Mouse (Mus musculus): Measurements from ENCODE around the gene Card10. TPM values are rescaled to one million over a fixed set of nuclear protein-coding genes. Genes with fewer than 3 reads are reported as not detected.
A peak's percentile ranks its signal among the peaks of the same experiment; 100 is the strongest.

Card10 gene
- polyA plus RNA-seq, 1 experiment = 28.3 TPM

DNA sequence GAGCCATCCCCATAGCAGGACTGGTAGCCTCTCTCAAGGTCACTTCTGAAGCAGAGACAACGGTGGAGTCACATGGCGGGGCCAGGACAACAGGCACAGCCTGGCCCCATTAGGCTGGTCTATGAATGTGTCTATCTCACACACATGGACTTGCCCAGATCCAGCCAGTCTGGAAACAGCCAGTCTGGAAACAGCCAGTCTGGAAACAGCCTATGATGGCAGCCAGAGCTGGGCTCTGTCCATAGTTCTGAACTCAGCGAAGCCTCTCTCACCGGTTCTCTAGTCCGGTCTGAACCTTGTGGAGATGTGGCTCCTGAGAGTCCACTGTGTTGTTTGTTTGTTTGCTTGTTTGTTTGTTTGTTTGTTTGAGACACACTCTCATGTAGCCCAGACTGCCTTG is 53.0 kb downstream of the Card10 start:
- Histone ChIP-seq H3K27ac (ENCODE audit: insufficient read depth, low read depth, low read length) (no peak overlapping the region), H3K4me1 (ENCODE audit: control insufficient read depth, insufficient read depth, insufficient read length, low read length) (0 out of 2 replicates have a peak, but pooled peaks cover 2% of the 10 kb centered on the region), H3K4me3 (ENCODE audit: low read depth, low read length) (no peak overlapping the region), H3K36me3 (ENCODE audit: control insufficient read depth, insufficient read depth, low read length) (no peaks in the 10 kb centered on the region), H3K27me3 (ENCODE audit: control insufficient read depth, insufficient read depth, low read length) (no peaks in the 10 kb centered on the region)
- 35% methylated on average over 5 of the region's 5 CpGs for WGBS
- no peak for TF ChIP-seq POLR2A (IDR thresholded peaks at IDR 0.05; ENCODE audit: low read depth, low read length)
- no peak for TF ChIP-seq CTCF (IDR thresholded peaks at IDR 0.05; ENCODE audit: extremely low read depth, insufficient read length, insufficient replicate concordance, low read depth, low read length)

DNA sequence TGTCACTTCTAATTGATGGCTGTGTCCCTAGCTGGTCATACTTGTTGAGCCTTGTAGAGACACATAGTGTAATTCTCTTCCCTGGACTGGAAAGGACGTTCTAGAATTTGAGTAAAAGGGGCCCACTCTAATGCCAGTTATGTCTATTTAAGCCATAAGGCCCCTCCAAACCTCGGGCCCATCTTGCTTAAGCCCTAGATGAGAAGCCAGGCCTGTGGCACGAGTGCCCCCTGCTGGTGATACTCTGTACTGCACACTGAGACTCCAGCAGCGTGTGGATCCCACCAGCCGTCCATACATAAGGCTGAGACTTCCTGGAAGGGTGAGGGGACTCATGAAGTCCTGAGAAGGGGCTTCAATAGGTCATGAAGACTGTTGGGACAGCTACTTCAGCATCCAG is 58.6 kb downstream of the Card10 start:
- Histone ChIP-seq H3K4me3 (ENCODE audit: low read depth, low read length) (no peak overlapping the region), H3K36me3 (ENCODE audit: control insufficient read depth, insufficient read depth, low read length) (no peaks in the 10 kb centered on the region), H3K27me3 (ENCODE audit: control insufficient read depth, insufficient read depth, low read length) (no peaks in the 10 kb centered on the region), H3K27ac (ENCODE audit: insufficient read depth, low read depth, low read length) (no peak overlapping the region), H3K4me1 (ENCODE audit: control insufficient read depth, insufficient read depth, insufficient read length, low read length) (no peaks in the 10 kb centered on the region)
- TF ChIP-seq POLR2A (IDR thresholded peaks at IDR 0.05; ENCODE audit: low read depth, low read length) (no peak), CTCF (IDR thresholded peaks at IDR 0.05; ENCODE audit: extremely low read depth, insufficient read length, insufficient replicate concordance, low read depth, low read length) (peak; percentile 93; the same call in 1 of the 2 replicates)
- WGBS = 10% methylated on average over 5 of the region's 5 CpGs

DNA sequence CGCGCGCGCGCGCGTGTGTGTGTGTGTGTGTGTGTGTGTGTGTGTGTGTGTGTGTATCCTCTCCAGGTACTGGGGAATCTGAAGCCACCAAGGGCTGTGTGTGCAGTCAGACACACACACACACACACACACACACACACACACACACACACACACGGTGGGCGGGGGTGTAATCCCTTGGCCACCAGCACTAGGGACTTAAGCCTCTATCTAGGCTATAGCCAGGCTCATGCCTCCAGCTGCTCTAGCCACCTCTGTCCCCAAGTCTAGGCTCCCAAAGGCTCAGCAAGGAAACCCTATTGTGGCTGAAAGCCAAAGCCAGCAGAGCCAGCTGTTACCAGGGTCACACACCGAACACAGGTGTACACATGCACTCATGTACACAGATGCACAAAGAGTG is 60.0 kb downstream of the Card10 start:
- Histone ChIP-seq H3K27me3 (ENCODE audit: control insufficient read depth, insufficient read depth, low read length) (no peaks in the 10 kb centered on the region), H3K27ac (ENCODE audit: insufficient read depth, low read depth, low read length) (no peak overlapping the region), H3K4me3 (ENCODE audit: low read depth, low read length) (no peak overlapping the region), H3K36me3 (ENCODE audit: control insufficient read depth, insufficient read depth, low read length) (no peaks in the 10 kb centered on the region), H3K4me1 (ENCODE audit: control insufficient read depth, insufficient read depth, insufficient read length, low read length) (no peaks in the 10 kb centered on the region)
- TF ChIP-seq CTCF (IDR thresholded peaks at IDR 0.05; ENCODE audit: extremely low read depth, insufficient read length, insufficient replicate concordance, low read depth, low read length) = no peak
- no peak for TF ChIP-seq POLR2A (IDR thresholded peaks at IDR 0.05; ENCODE audit: low read depth, low read length)
- 58% methylated on average over 10 of the region's 10 CpGs for WGBS

DNA sequence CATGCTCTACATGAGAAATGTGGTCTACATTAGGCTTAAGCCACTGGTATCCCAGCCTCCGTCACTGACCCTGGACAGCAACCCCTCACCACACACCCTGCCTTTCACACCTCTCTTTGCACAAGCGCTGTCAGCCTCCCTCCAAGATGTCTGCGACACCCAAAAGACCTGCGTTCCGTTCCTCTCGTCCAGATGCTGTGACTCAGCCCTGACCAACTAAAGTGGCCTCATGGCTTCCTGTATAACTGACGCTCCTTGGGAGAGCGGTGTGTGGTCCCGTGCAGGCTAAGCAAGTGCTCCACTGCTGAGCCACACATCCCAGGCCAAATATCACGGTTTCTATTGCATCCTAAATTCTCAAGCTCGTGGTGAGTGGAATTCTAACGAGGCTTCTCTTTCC is 62.2 kb downstream of the Card10 start:
- Histone ChIP-seq H3K36me3 (ENCODE audit: control insufficient read depth, insufficient read depth, low read length) (no peaks in the 10 kb centered on the region), H3K27ac (ENCODE audit: insufficient read depth, low read depth, low read length) (no peak overlapping the region), H3K4me3 (ENCODE audit: low read depth, low read length) (no peak overlapping the region), H3K4me1 (ENCODE audit: control insufficient read depth, insufficient read depth, insufficient read length, low read length) (peaks cover 3% of the 10 kb centered on the region), H3K27me3 (ENCODE audit: control insufficient read depth, insufficient read depth, low read length) (no peaks in the 10 kb centered on the region)
- 50% methylated on average over 12 of the region's 12 CpGs for WGBS
- TF ChIP-seq CTCF (IDR thresholded peaks at IDR 0.05; ENCODE audit: extremely low read depth, insufficient read length, insufficient replicate concordance, low read depth, low read length) (no peak), POLR2A (IDR thresholded peaks at IDR 0.05; ENCODE audit: low read depth, low read length) (no peak)

DNA sequence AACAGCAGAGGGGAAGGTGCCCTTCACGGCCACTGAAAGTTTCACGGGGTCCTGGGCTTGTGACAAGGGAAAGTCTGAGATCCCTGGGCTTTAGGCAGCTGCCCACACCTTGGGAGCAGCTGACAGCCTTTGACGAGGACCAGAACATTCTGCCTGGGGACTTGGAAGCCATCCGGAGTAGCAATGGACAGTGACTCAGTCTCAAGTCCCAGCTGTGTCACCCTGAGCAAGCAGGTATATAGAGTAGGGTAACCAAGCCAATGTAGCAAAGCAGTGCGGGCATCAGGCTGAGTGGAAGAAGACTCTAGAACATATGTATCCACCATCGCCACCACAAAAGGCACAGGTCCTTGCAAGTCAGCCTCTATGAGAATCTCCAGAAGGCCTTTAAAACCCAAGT is 65.7 kb downstream of the Card10 start:
- no peak for TF ChIP-seq POLR2A (IDR thresholded peaks at IDR 0.05; ENCODE audit: low read depth, low read length)
- no peak for TF ChIP-seq CTCF (IDR thresholded peaks at IDR 0.05; ENCODE audit: extremely low read depth, insufficient read length, insufficient replicate concordance, low read depth, low read length)
- no peak overlapping the region for H3K27ac ChIP-seq (ENCODE audit: insufficient read depth, low read depth, low read length)
- H3K4me3 ChIP-seq (ENCODE audit: low read depth, low read length) = no peak overlapping the region
- no peaks in the 10 kb centered on the region for H3K27me3 ChIP-seq (ENCODE audit: control insufficient read depth, insufficient read depth, low read length)
- WGBS = 65% methylated on average over 6 of the region's 6 CpGs
- no peaks in the 10 kb centered on the region for H3K36me3 ChIP-seq (ENCODE audit: control insufficient read depth, insufficient read depth, low read length)
- peaks cover 3% of the 10 kb centered on the region for H3K4me1 ChIP-seq (ENCODE audit: control insufficient read depth, insufficient read depth, insufficient read length, low read length)

DNA sequence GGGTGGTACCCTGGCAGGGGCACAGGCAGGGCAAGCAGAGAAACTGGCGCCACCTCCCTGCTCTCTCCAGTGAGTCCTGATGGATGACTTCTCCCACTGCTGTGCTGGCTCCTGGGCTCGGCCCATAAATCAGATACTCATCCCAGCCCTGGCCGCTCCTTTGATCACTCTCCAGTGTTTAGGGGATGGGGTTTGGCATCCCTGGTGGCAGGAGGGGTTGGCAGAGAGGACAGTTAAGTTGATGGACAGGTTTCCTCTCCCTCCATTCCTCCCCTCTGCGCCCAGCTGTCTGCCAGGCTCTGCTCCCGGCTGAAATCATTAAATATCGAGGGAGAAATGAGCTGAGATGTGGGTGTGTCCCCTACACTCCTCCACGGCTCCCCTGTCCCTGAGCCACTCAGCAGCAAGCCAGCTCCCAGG is 66.2 kb downstream of the Card10 start:
- H3K4me3 ChIP-seq (ENCODE audit: low read depth, low read length) = no peak overlapping the region
- no peaks in the 10 kb centered on the region for H3K27me3 ChIP-seq (ENCODE audit: control insufficient read depth, insufficient read depth, low read length)
- H3K4me1 ChIP-seq (ENCODE audit: control insufficient read depth, insufficient read depth, insufficient read length, low read length) = peaks cover 3% of the 10 kb centered on the region
- no peaks in the 10 kb centered on the region for H3K36me3 ChIP-seq (ENCODE audit: control insufficient read depth, insufficient read depth, low read length)
- H3K27ac ChIP-seq (ENCODE audit: insufficient read depth, low read depth, low read length) = no peak overlapping the region
- WGBS = 28% methylated on average over 7 of the region's 7 CpGs
- no peak for TF ChIP-seq CTCF (IDR thresholded peaks at IDR 0.05; ENCODE audit: extremely low read depth, insufficient read length, insufficient replicate concordance, low read depth, low read length)
- TF ChIP-seq POLR2A (IDR thresholded peaks at IDR 0.05; ENCODE audit: low read depth, low read length) = no peak

DNA sequence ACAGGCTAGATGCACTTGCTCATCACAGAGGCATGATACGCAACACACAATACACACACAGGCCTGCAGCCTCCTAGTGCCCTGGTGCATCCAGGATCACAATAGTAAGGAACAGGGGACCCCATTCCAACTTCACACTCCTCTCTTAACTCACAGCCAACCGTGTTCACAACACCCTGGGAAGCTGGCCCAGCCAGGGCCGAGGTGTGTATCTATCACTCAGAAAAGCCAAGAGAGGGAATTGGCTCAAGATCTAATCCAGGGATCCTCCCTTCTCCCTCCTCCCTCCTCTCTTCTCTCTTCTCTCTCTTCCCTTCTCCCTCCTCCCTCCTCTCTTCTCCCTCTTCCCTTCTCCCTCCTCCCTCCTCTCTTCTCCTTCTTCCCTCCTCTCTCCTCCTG is 66.7 kb downstream of the Card10 start:
- 50% methylated on average over 3 of the region's 3 CpGs for WGBS
- H3K36me3 ChIP-seq (ENCODE audit: control insufficient read depth, insufficient read depth, low read length) = no peaks in the 10 kb centered on the region
- no peak overlapping the region for H3K27ac ChIP-seq (ENCODE audit: insufficient read depth, low read depth, low read length)
- TF ChIP-seq POLR2A (IDR thresholded peaks at IDR 0.05; ENCODE audit: low read depth, low read length) (no peak), CTCF (IDR thresholded peaks at IDR 0.05; ENCODE audit: extremely low read depth, insufficient read length, insufficient replicate concordance, low read depth, low read length) (no peak)
- H3K4me3 ChIP-seq (ENCODE audit: low read depth, low read length) = no peak overlapping the region
- peaks cover 3% of the 10 kb centered on the region for H3K4me1 ChIP-seq (ENCODE audit: control insufficient read depth, insufficient read depth, insufficient read length, low read length)
- no peaks in the 10 kb centered on the region for H3K27me3 ChIP-seq (ENCODE audit: control insufficient read depth, insufficient read depth, low read length)

Measured in small intestine, adult 2 months (tissue).